Mouse (Mus musculus) intestine, embryonic 14.5 days (tissue): ENCODE measurements around the gene Dnajc2. TPM values are rescaled to one million over a fixed set of nuclear protein-coding genes. Genes with fewer than 3 reads are reported as not detected.

ENCODE experiments used
- ATAC-seq: fragments of 200-750 bp; cut with Nextera tagmentation; replicated peaks from 2 replicates; pipeline ENCODE4 v1.8.0; 2017; ENCODE audit warnings: low read depth, moderate number of reproducible peaks, moderate TSS enrichment, moderate library complexity; ENCODE audit not compliant: low FRiP score, low TSS enrichment
- DNase-seq: peaks from one replicate; pipeline ENCODE4 v3.0.0-alpha.2; 2018; ENCODE audit warnings: low spot score
- H3K27ac ChIP-seq: fragments of 300-500 bp; sonication (generic); 2 replicates; pipeline ENCODE4 v1.5.1; 2014; ENCODE audit warnings: low read depth, mild to moderate bottlenecking, control low read depth
- H3K27me3 ChIP-seq: fragments of 300-500 bp; sonication (generic); replicated peaks from 2 replicates; pipeline ENCODE4 v1.6.1; 2014; ENCODE audit warnings: low read length, control low read depth; ENCODE audit not compliant: control insufficient read depth, insufficient read depth
- H3K36me3 ChIP-seq: fragments of 300-500 bp; sonication (generic); 2 replicates; pipeline ENCODE4 v1.6.1; 2014; ENCODE audit warnings: low read length, control low read depth; ENCODE audit not compliant: control insufficient read depth, insufficient read depth
- H3K4me1 ChIP-seq: fragments of 300-500 bp; sonication (generic); replicated peaks from 2 replicates; pipeline ENCODE4 v1.6.1; 2014; ENCODE audit warnings: low read length, control low read depth, mixed read lengths; ENCODE audit not compliant: control insufficient read depth, insufficient read depth
- H3K4me2 ChIP-seq: fragments of 300-500 bp; sonication (generic); 2 replicates; pipeline ENCODE4 v1.6.1; 2014; ENCODE audit warnings: low read length
- H3K4me3 ChIP-seq: fragments of 300-500 bp; sonication (generic); 2 replicates; pipeline ENCODE4 v1.5.1; 2014; ENCODE audit warnings: low read depth, low read length, control low read depth, mixed read lengths
- H3K9ac ChIP-seq: fragments of 300-500 bp; sonication (generic); 2 replicates; pipeline ENCODE4 v1.6.1; 2014; ENCODE audit warnings: mild to moderate bottlenecking, low read length
- H3K9me3 ChIP-seq: fragments of 300-500 bp; sonication (generic); 2 replicates; pipeline ENCODE4 v1.6.1; 2016; ENCODE audit warnings: low read length, control low read depth; ENCODE audit not compliant: control insufficient read depth
- WGBS: fragments of 180-500 bp; shearing (Covaris S2); extraction: QIAGEN DNeasy Blood & Tissue Kit; methylation state at CpG from one replicate; pipeline ENCODE4 v1.1.7; 2014; 5-methylcytosine and 5-hydroxymethylcytosine counted together
- polyA plus RNA-seq: library from polyadenylated mRNA; unstranded; fragments of >200 nt; fragmentation: Nextera tagmentation; extraction: Ambion mirVana; gene quantifications from 2 replicates; pipeline ENCODE4 v1.2.1, GENCODE M21; 2014

Dnajc2 gene
- 80.0 and 85.5 TPM in 2 replicates for polyA plus RNA-seq

DNA sequence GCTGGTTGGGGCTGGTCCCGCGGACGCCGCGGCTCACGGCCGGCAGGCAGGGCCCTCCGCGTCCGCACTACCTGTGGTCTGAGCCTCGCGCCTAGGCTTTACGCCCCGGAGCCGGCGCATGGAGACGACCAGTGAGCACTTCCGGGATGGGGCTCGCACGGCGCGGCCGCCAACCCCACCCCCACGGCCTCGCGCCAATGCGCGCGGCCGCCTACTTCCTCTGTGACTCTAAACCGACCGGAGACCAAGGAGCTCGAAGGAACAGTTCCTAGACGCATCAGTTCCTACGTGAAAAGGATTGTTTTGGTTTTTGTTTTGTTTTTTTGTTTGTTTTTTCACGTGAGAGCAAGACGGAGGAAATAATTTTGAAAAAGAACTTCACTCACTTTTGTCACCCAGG is at the start of gene Dnajc2, which contains the start of gene Psmc2:
Gene Dnajc2, minus strand, starts transcription at position 199 of the 400 bp plus-strand sequence.
Gene Psmc2, plus strand, starts transcription at position 231 of the 400 bp plus-strand sequence.
- H3K9me3 ChIP-seq: no peaks in the 10 kb centered on the region
- H3K4me3 ChIP-seq: peak within 1 kb of the TSS; percentile 93
- DNase-seq (peak; percentile 92), ATAC-seq (peak; percentile 95)
- peaks cover 12% of the 10 kb centered on the region; the same call in 1 of the 2 replicates for H3K4me1 ChIP-seq
- 0% methylated on average over 37 of the region's 37 CpGs for WGBS
- H3K9ac ChIP-seq: peak within 1 kb of the TSS; percentile 74
- peak within 1 kb of the TSS; percentile 93 for H3K4me2 ChIP-seq
- peaks cover 33% of the 10 kb centered on the region for H3K36me3 ChIP-seq
- peak within 1 kb of the TSS; percentile 86; the same call in 1 of the 2 replicates for H3K27ac ChIP-seq
- no peaks in the 10 kb centered on the region for H3K27me3 ChIP-seq

DNA sequence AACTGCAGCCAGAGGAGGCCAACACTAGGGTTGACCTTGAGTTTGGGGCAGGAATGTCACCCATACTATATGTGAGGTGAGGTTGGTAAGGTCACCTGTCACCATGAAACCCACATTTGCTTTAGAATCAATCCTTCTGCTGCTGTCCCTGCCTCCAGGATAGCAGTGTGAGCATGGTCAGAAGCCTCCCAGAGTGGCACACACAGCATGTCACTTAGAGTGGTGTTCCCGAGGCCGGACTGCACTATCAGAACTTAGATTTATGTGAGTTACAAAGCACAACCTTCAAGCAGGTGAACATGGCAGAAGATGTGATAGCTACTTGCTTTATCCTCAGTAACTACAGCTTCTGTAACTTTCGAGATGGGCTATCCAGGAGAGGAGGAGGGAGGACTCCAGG is 46.7 kb upstream of the Dnajc2 start:
- ATAC-seq: no peak
- Histone ChIP-seq H3K9ac (no peak overlapping the region), H3K27ac (no peak overlapping the region), H3K4me1 (no peaks in the 10 kb centered on the region), H3K27me3 (no peaks in the 10 kb centered on the region), H3K36me3 (no peaks in the 10 kb centered on the region), H3K4me2 (no peak overlapping the region), H3K4me3 (no peak overlapping the region), H3K9me3 (no peaks in the 10 kb centered on the region)
- WGBS: 74% methylated on average over 3 of the region's 3 CpGs
- no peak for DNase-seq

DNA sequence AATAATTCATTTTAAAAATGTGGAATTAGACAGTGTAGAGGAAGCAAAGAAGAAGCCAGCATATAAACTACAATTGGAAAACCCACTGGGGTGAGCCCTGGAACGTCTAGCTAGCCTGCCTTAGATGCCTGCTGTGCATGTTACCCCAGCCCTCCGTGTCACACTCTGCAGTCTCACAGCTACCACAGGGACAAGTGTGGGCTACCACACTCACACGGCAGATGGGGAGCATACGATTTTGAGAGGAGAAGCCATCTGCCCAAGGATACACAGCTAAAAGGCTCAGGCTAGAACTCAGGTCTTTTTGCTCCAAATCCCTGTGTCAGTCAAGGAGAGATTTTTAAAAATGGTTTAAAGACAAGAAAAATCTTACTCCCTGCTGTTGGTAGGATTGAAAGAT is 43.8 kb upstream of the Dnajc2 start:
- ATAC-seq (no peak), DNase-seq (no peak)
- Histone ChIP-seq H3K9me3 (no peaks in the 10 kb centered on the region), H3K27me3 (no peaks in the 10 kb centered on the region), H3K9ac (no peak overlapping the region), H3K36me3 (no peaks in the 10 kb centered on the region), H3K27ac (no peak overlapping the region), H3K4me3 (no peak overlapping the region), H3K4me1 (no peaks in the 10 kb centered on the region), H3K4me2 (no peak overlapping the region)
- 67% methylated on average over 4 of the region's 4 CpGs for WGBS

DNA sequence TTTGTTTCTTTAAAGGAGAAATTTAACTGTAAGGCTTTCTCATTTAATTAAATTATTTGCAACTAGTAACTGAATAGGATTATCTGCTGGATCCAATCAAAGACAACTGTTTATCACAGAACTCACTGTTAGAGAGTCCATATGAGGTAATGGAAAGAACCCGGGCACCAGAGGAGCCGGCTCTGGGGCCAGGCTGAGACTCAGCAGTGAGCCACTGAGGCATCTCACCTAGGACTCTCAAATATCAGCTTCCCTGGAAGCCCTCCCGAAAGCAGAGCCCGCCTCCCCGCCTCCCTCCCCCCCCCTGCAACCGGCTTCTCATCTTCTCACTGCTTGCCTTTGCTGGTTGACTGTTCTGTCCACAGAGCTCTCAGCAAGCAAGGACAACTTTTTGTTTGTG is 42.6 kb upstream of the Dnajc2 start:
- no peaks in the 10 kb centered on the region for H3K36me3 ChIP-seq
- no peaks in the 10 kb centered on the region for H3K4me1 ChIP-seq
- no peak overlapping the region for H3K4me2 ChIP-seq
- 17% methylated on average over 6 of the region's 6 CpGs for WGBS
- no peaks in the 10 kb centered on the region for H3K9me3 ChIP-seq
- no peak for DNase-seq
- H3K9ac ChIP-seq: no peak overlapping the region
- no peak overlapping the region for H3K4me3 ChIP-seq
- H3K27ac ChIP-seq: no peak overlapping the region
- no peak for ATAC-seq
- no peaks in the 10 kb centered on the region for H3K27me3 ChIP-seq

DNA sequence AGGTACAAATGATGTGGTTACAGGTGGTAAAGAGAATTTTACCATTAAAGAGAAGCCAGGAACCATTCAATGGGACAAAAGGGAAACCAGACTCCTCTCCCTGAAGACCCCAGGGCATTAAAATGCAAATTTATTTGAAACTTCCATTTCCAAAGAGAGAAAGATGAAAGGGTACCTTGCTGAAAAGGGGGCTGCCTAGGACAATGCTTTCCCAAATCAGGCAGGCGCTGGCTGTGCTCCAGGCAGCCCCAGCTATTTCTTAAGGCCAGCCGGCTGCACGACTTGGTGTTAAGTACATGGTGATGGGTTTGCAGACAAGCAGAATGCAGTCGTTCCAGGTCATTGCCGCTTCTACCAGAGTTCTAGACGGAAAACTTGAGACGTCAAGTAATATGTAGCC is 41.3 kb upstream of the Dnajc2 start:
- ATAC-seq: no peak

DNA sequence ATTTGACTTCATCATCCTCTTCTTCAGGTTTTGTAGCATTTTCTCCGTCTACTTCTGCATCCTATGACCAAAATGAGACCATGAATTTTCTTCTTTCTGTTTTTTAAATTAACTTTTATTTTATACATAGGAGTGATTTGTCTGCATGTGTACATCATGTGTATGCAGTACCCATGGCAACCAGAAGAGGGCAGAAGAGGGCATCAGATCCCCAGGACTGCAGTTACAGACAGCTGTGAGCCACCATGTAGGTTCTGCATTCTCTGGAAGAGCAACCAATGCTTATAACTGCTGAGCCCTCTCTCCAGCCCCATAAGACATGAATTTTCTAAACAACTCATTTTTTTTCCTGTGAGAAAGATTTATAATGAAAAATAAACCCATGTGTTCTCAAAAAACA is 28.9 kb upstream of the Dnajc2 start:
- H3K9me3 ChIP-seq: no peaks in the 10 kb centered on the region
- H3K36me3 ChIP-seq: no peaks in the 10 kb centered on the region
- WGBS: 52% methylated on average over 1 of the region's 1 CpGs
- DNase-seq (peak; percentile 59), ATAC-seq (no peak)
- no peak overlapping the region for H3K4me3 ChIP-seq
- H3K27ac ChIP-seq: no peak overlapping the region
- H3K27me3 ChIP-seq: no peaks in the 10 kb centered on the region
- no peak overlapping the region for H3K4me2 ChIP-seq
- no peaks in the 10 kb centered on the region for H3K4me1 ChIP-seq
- H3K9ac ChIP-seq: no peak overlapping the region

More for the DNA sequence above, 41.3 kb upstream of the Dnajc2 start:
- Histone ChIP-seq H3K36me3 (no peaks in the 10 kb centered on the region), H3K9me3 (no peaks in the 10 kb centered on the region), H3K9ac (no peak overlapping the region), H3K27ac (no peak overlapping the region), H3K4me3 (no peak overlapping the region), H3K4me2 (no peak overlapping the region), H3K27me3 (no peaks in the 10 kb centered on the region), H3K4me1 (no peaks in the 10 kb centered on the region)
- no peak for DNase-seq
- WGBS: 54% methylated on average over 7 of the region's 7 CpGs

DNA sequence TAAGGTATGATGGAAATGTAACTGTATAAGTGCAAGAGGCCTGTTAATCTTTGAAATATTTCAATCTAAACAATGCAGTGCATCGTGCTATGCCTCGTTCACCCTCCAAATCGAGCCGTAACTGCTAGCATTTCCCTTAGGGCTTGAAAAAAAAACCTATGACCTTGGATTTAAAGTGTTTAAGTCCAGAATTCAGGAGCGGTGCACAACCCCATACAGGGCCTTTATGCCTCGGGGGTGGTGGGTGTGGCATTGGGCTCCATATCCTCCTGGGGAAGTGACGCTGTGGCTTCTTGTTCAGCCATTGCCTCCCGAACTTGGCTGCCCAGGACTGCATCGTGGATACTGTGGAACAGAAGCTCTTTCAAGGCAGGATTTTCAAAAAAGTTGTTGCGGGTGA is 25.9 kb upstream of the Dnajc2 start:
- ATAC-seq (no peak), DNase-seq (no peak)
- Histone ChIP-seq H3K4me3 (no peak overlapping the region), H3K36me3 (no peaks in the 10 kb centered on the region), H3K27ac (no peak overlapping the region), H3K9me3 (no peaks in the 10 kb centered on the region), H3K27me3 (no peaks in the 10 kb centered on the region), H3K4me1 (no peaks in the 10 kb centered on the region), H3K4me2 (no peak overlapping the region), H3K9ac (no peak overlapping the region)
- WGBS: 77% methylated on average over 10 of the region's 10 CpGs

DNA sequence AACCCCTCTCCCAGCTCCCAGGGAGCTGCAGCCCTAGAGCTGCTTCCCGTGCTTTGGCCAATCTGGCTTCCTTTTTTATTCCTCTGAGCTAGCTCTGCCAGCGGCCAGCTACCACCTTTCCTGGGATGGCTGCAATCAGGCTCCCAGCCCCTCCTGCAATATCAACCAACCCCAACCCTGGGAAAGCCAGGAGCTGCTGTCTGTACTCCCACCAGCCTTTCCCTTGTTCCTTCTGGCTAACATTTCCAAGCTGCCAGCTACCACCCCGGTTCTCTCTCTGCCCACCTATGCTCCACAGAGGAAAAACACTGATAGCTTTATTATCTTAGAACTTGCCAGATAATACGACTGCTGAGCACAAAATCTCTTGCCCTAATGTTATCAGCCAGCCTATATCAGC is 19.8 kb upstream of the Dnajc2 start:
- no peak overlapping the region for H3K27ac ChIP-seq
- no peak for DNase-seq
- no peak for ATAC-seq
- H3K4me2 ChIP-seq: no peak overlapping the region
- H3K4me1 ChIP-seq: no peaks in the 10 kb centered on the region
- no peak overlapping the region for H3K4me3 ChIP-seq
- no peaks in the 10 kb centered on the region for H3K27me3 ChIP-seq
- no peak overlapping the region for H3K9ac ChIP-seq
- WGBS: 79% methylated on average over 4 of the region's 4 CpGs
- H3K9me3 ChIP-seq: no peaks in the 10 kb centered on the region
- H3K36me3 ChIP-seq: peaks cover 47% of the 10 kb centered on the region

DNA sequence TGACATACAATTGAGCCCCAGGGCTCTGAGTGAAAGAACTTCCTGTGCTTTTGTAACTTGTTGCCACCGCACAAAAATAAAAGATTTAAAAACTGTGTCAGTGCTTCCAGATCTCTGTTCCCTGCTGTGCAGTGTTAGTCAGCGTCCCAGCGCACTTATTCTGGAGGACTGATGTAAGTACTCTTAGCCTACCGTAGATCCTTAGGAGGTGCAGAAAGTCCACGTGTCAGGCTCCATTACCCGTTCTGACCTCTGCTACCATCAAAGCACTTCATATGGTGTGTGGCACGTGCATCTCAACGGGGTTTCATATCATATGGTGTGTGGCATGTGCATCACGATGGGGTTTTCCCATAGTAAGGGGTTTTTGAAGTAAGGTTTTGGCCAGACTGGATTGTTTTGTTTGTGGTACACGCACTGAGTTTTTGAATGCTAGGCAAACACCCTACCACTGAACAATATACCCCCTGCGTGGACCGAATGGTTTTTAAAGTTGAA is 18.7 kb upstream of the Dnajc2 start:
- ATAC-seq (no peak), DNase-seq (no peak)
- Histone ChIP-seq H3K9ac (no peak overlapping the region), H3K4me1 (no peaks in the 10 kb centered on the region), H3K4me2 (no peak overlapping the region), H3K36me3 (peaks cover 58% of the 10 kb centered on the region), H3K27me3 (no peaks in the 10 kb centered on the region), H3K9me3 (no peaks in the 10 kb centered on the region), H3K27ac (no peak overlapping the region), H3K4me3 (no peak overlapping the region)
- WGBS: 95% methylated on average over 12 of the region's 12 CpGs
